Mouse (Mus musculus) stomach, postnatal 0 days (tissue): Measurements from ENCODE around the gene Tas2r135.

Source experiments
- CTCF ChIP-seq: IDR thresholded peaks from 2 replicates; pipeline ENCODE4 v1.5.1; 2016; ENCODE audit warnings: antibody characterized with exemption, low read depth, mild to moderate bottlenecking, moderate library complexity
- EP300 ChIP-seq: optimal IDR thresholded peaks from 2 replicates; pipeline ENCODE3; 2016; ENCODE audit warnings: antibody characterized with exemption

GRCm38 (mm10) chr6:42362497-42362896 lies 42.7 kb upstream of the Tas2r135 start:
- TF ChIP-seq CTCF (no peak), EP300 (no peak)
